Mouse (Mus musculus) neural tube, embryonic 11.5 days (tissue): ENCODE measurements at regions not wholly inside any gene's neighbourhood (a gene's known extent, or its start where the extent isn't known, plus 50 kb on each side); places are given as distances from the start of the nearest gene placed in this dataset.

Experiments used
- ATAC-seq: fragments of 200-750 bp; cut with Nextera tagmentation; 2 replicates; pipeline ENCODE4 v1.8.0; 2017; ENCODE audit warnings: moderate number of reproducible peaks, mild to moderate bottlenecking, moderate TSS enrichment, moderate library complexity; ENCODE audit not compliant: insufficient read depth, low FRiP score, low TSS enrichment
- DNase-seq: peaks from one replicate; pipeline ENCODE4 v3.0.0-alpha.2; 2015; ENCODE audit warnings: low spot score
- H3K27ac ChIP-seq: fragments of 300-500 bp; sonication (generic); 2 replicates; pipeline ENCODE4 v1.5.1; 2014; ENCODE audit warnings: low read depth, mild to moderate bottlenecking, low read length
- H3K27me3 ChIP-seq: fragments of 300-500 bp; sonication (generic); 2 replicates; pipeline ENCODE4 v1.6.1; 2014; ENCODE audit warnings: mild to moderate bottlenecking, low read length, mixed read lengths; ENCODE audit not compliant: control insufficient read depth, insufficient read depth
- H3K36me3 ChIP-seq: fragments of 300-500 bp; sonication (generic); 2 replicates; pipeline ENCODE4 v1.6.1; 2014; ENCODE audit warnings: mild to moderate bottlenecking, low read length, moderate library complexity, mixed read lengths; ENCODE audit not compliant: control insufficient read depth, insufficient read depth
- H3K4me1 ChIP-seq: fragments of 300-500 bp; sonication (generic); 2 replicates; pipeline ENCODE4 v1.6.1; 2014; ENCODE audit warnings: low read length, mixed read lengths; ENCODE audit not compliant: control insufficient read depth, insufficient read depth
- H3K4me2 ChIP-seq: fragments of 300-500 bp; sonication (generic); 2 replicates; pipeline ENCODE4 v1.6.1; 2014; ENCODE audit warnings: low read depth, mild to moderate bottlenecking, moderate library complexity
- H3K4me3 ChIP-seq: fragments of 300-500 bp; sonication (generic); 2 replicates; pipeline ENCODE4 v1.5.1; 2014; ENCODE audit warnings: low read depth, low read length
- H3K9ac ChIP-seq: fragments of 300-500 bp; sonication (generic); 2 replicates; pipeline ENCODE4 v1.6.1; 2014; ENCODE audit warnings: mild to moderate bottlenecking, low read length
- H3K9me3 ChIP-seq: fragments of 300-500 bp; sonication (generic); 2 replicates; pipeline ENCODE4 v1.6.1; 2016; ENCODE audit warnings: low read length; ENCODE audit not compliant: control insufficient read depth
- WGBS: fragments of 180-500 bp; shearing (Covaris S2); extraction: QIAGEN DNeasy Blood & Tissue Kit; methylation state at CpG from one replicate; pipeline ENCODE4 v1.1.7; 2014; 5-methylcytosine and 5-hydroxymethylcytosine counted together

- Histone ChIP-seq H3K27me3 (no peaks in the 10 kb centered on the region), H3K4me3 (no peak overlapping the region), H3K36me3 (no peaks in the 10 kb centered on the region), H3K4me1 (no peaks in the 10 kb centered on the region), H3K9me3 (no peaks in the 10 kb centered on the region), H3K27ac (no peak overlapping the region), H3K4me2 (no peak overlapping the region), H3K9ac (no peak overlapping the region)
- DNase-seq (no peak), ATAC-seq (no peak)
- 76% methylated on average over 3 of the region's 3 CpGs for WGBS
Measured at GRCm38 (mm10) chr11:112067176-112067575, 714.8 kb upstream of the Sox9 start.

- H3K27me3 ChIP-seq = no peaks in the 10 kb centered on the region
- no peaks in the 10 kb centered on the region for H3K9me3 ChIP-seq
- H3K4me1 ChIP-seq = no peaks in the 10 kb centered on the region
- H3K4me3 ChIP-seq = no peak overlapping the region
- ATAC-seq = no peak
- DNase-seq = no peak
- H3K9ac ChIP-seq = no peak overlapping the region
- H3K36me3 ChIP-seq = no peaks in the 10 kb centered on the region
- no peak overlapping the region for H3K27ac ChIP-seq
- H3K4me2 ChIP-seq = no peak overlapping the region
- 89% methylated on average over 4 of the region's 4 CpGs for WGBS
Measured at GRCm38 (mm10) chr11:112068821-112069220, 713.2 kb upstream of the Sox9 start.

- no peaks in the 10 kb centered on the region for H3K36me3 ChIP-seq
- no peaks in the 10 kb centered on the region for H3K27me3 ChIP-seq
- ATAC-seq (no peak), DNase-seq (no peak)
- 83% methylated on average over 7 of the region's 7 CpGs for WGBS
- H3K9me3 ChIP-seq = no peaks in the 10 kb centered on the region
- no peak overlapping the region for H3K4me2 ChIP-seq
- no peaks in the 10 kb centered on the region for H3K4me1 ChIP-seq
- no peak overlapping the region for H3K27ac ChIP-seq
- no peak overlapping the region for H3K4me3 ChIP-seq
- no peak overlapping the region for H3K9ac ChIP-seq
Measured at GRCm38 (mm10) chr11:112071571-112071970, 710.5 kb upstream of the Sox9 start.

- WGBS = 92% methylated on average over 4 of the region's 4 CpGs
- Histone ChIP-seq H3K4me3 (no peak overlapping the region), H3K27ac (no peak overlapping the region), H3K9ac (no peak overlapping the region), H3K9me3 (no peaks in the 10 kb centered on the region), H3K36me3 (no peaks in the 10 kb centered on the region), H3K27me3 (no peaks in the 10 kb centered on the region), H3K4me1 (no peaks in the 10 kb centered on the region), H3K4me2 (no peak overlapping the region)
- DNase-seq (no peak), ATAC-seq (no peak)
Measured at GRCm38 (mm10) chr11:112081386-112081785, 700.6 kb upstream of the Sox9 start.

DNA sequence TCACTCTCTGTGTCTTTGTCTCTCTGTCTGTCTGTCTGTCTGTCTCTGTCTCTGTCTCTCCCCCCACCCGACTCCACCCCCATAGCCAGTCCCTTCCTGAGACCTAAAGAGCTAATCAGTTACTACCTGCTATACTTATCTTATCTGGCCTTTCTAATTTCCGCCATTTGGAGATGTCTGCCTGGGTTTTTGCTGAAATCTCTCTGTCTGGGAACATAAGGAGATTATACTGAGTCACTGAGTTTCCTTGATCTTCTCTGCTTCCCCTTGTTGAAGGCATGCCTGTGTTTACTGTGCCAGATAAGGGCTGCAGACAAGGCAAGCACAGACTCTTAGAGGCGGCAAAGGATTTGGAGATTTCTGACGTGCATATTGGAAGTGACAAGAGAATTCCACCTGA lies 699.0 kb upstream of the Sox9 start:
- Histone ChIP-seq H3K9me3 (no peaks in the 10 kb centered on the region), H3K9ac (no peak overlapping the region), H3K4me2 (no peak overlapping the region), H3K27me3 (no peaks in the 10 kb centered on the region), H3K4me3 (no peak overlapping the region), H3K4me1 (no peaks in the 10 kb centered on the region), H3K27ac (no peak overlapping the region), H3K36me3 (no peaks in the 10 kb centered on the region)
- ATAC-seq = no peak
- 60% methylated on average over 4 of the region's 4 CpGs for WGBS
- no peak for DNase-seq

DNA sequence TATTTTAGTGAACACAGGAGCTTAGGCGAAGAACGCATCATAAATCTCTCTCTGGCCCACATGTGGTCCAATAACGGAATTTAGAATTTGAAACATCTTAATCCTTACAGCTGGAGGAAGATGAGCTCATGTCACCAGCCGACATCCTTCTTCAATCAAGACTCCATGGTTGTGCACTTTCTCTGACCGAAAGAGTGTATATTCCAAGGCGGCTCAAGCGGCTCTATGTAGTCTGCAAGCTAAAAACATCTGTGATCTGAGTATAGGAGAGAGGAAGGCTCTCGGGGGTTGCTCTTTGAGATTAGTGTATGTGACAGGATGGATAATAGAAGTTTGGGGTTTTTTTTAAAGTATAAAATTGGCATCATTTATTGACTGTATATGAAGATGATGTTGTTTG lies 689.9 kb upstream of the Sox9 start:
- Histone ChIP-seq H3K27me3 (no peaks in the 10 kb centered on the region), H3K36me3 (no peaks in the 10 kb centered on the region), H3K9me3 (no peaks in the 10 kb centered on the region), H3K4me2 (no peak overlapping the region), H3K27ac (no peak overlapping the region), H3K4me1 (peaks cover 3% of the 10 kb centered on the region; the same call in 1 of the 2 replicates), H3K9ac (no peak overlapping the region), H3K4me3 (no peak overlapping the region)
- DNase-seq (no peak), ATAC-seq (no peak)
- WGBS = 70% methylated on average over 8 of the region's 8 CpGs

- ATAC-seq = no peak
- Histone ChIP-seq H3K27me3 (no peaks in the 10 kb centered on the region), H3K4me3 (no peak overlapping the region), H3K27ac (no peak overlapping the region), H3K9ac (no peak overlapping the region), H3K9me3 (no peaks in the 10 kb centered on the region), H3K36me3 (no peaks in the 10 kb centered on the region), H3K4me1 (peaks cover 3% of the 10 kb centered on the region; the same call in 1 of the 2 replicates), H3K4me2 (no peak overlapping the region)
- WGBS = 9% methylated on average over 3 of the region's 3 CpGs
- no peak for DNase-seq
Measured at GRCm38 (mm10) chr11:112095009-112095408, 687.0 kb upstream of the Sox9 start.

DNA sequence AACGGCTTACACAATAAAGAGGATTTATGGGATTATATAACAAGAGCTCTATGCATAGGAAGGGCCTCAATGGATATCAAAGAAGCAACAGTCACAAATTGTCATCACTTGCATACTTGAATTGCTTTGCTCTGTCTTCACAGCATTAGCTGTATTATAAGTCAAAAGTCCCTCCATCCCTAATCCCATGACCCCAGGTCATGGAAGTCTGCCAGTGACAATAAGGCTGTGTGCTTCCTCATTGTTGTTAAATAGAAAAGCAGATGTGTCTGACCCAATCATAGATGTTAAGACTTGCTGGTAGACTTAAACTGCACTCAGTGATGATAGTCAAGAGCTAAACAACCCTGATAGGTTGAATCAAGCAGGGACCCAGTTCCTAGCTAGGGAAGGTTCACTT lies 683.9 kb upstream of the Sox9 start:
- Histone ChIP-seq H3K9ac (no peak overlapping the region), H3K4me1 (peaks cover 3% of the 10 kb centered on the region; the same call in 1 of the 2 replicates), H3K4me3 (no peak overlapping the region), H3K9me3 (no peaks in the 10 kb centered on the region), H3K27me3 (no peaks in the 10 kb centered on the region), H3K4me2 (no peak overlapping the region), H3K36me3 (no peaks in the 10 kb centered on the region), H3K27ac (no peak overlapping the region)
- WGBS = 73% methylated on average over 1 of the region's 1 CpGs
- ATAC-seq = no peak
- DNase-seq = no peak

DNA sequence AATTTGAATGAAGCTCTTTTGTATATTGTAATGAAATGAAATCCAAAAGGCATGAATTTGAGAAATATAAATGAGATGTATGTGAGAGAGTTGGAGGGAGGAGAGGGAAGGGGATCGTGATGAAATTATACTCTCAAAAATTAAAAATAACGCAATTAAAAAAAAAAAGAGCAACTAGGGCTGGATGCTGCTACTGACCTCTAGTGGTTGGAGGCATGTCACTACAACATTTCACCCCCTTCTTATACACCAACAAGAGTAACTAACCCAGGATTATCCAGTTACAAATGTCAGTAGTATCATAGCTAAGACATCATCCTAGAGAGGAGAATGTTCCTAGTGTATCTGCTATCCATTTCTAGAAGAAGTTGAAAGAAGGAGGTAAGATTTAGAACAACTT lies 678.8 kb upstream of the Sox9 start:
- Histone ChIP-seq H3K36me3 (no peaks in the 10 kb centered on the region), H3K9me3 (no peaks in the 10 kb centered on the region), H3K4me1 (no peaks in the 10 kb centered on the region), H3K27me3 (no peaks in the 10 kb centered on the region), H3K4me3 (no peak overlapping the region), H3K9ac (no peak overlapping the region), H3K27ac (no peak overlapping the region), H3K4me2 (no peak overlapping the region)
- DNase-seq (no peak), ATAC-seq (no peak)
- 58% methylated on average over 2 of the region's 2 CpGs for WGBS
